Mouse (Mus musculus) heart, adult 2 months (tissue): ENCODE data around the gene Aoc3.

ENCODE experiments used
- CTCF ChIP-seq: fragments of 200-600 bp; IDR thresholded peaks from 2 replicates; pipeline ENCODE4 v1.8.1; 2022; ENCODE audit warnings: antibody characterized with exemption, mild to moderate bottlenecking, moderate library complexity
- EP300 ChIP-seq: fragments of 200-500 bp; IDR thresholded peaks from 2 replicates; pipeline ENCODE4 v1.6.1; 2011; ENCODE audit warnings: low read depth, low read length, control low read depth; ENCODE audit not compliant: insufficient read depth
- POLR2A ChIP-seq: fragments of 200-500 bp; IDR thresholded peaks from 2 replicates; pipeline ENCODE4 v1.6.1; 2011; ENCODE audit warnings: mild to moderate bottlenecking, low read depth, low read length, control low read depth; ENCODE audit not compliant: insufficient read depth

DNA sequence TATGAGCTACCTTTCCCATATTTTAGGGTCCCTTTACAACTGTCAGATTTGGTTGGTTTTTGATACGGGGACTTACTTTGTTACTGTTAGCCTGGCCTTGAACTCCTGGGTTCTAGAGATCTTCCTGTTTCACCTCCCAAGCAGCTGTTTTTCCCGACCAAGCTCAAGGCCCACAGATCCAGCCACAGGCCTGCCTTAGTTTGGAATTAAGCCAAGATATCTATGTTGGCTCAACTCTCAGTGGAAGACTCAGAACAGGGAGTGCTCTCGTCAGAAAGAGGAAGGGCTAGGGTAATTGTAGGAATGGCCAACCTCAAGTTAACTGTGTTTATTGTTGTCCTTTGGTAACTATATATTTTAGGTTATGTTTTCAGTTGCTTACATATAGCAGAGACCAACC lies 18.3 kb upstream of the Aoc3 start:
- TF ChIP-seq POLR2A = no peak
- no peak for TF ChIP-seq CTCF
- no peak for TF ChIP-seq EP300
